Mouse (Mus musculus) embryonic facial prominence, embryonic 11.5 days (tissue): ENCODE results near the gene Slc5a5. TPM values are rescaled to one million over a fixed set of nuclear protein-coding genes. Genes with fewer than 3 reads are reported as not detected.

Experiments used
- ATAC-seq: fragments of 200-750 bp; cut with Nextera tagmentation; replicated peaks from 2 replicates; pipeline ENCODE4 v1.8.0; 2017; ENCODE audit warnings: low read depth; ENCODE audit not compliant: insufficient number of reproducible peaks, low FRiP score, low TSS enrichment
- DNase-seq: peaks from one replicate; pipeline ENCODE4 v3.0.0-alpha.2; 2015; ENCODE audit warnings: low spot score
- H3K27ac ChIP-seq: fragments of 300-500 bp; sonication (generic); replicated peaks from 2 replicates; pipeline ENCODE4 v1.5.1; 2014; ENCODE audit warnings: mild to moderate bottlenecking, low read depth, low read length, control low read depth
- H3K27me3 ChIP-seq: fragments of 300-500 bp; sonication (generic); 2 replicates; pipeline ENCODE4 v1.6.1; 2014; ENCODE audit warnings: mild to moderate bottlenecking, low read length, moderate library complexity, mixed read lengths; ENCODE audit not compliant: control insufficient read depth, insufficient read depth
- H3K36me3 ChIP-seq: fragments of 300-500 bp; sonication (generic); replicated peaks from 2 replicates; pipeline ENCODE4 v1.6.1; 2014; ENCODE audit warnings: low read depth, mild to moderate bottlenecking, low read length, moderate library complexity, mixed read lengths; ENCODE audit not compliant: control insufficient read depth, insufficient read depth
- H3K4me1 ChIP-seq: fragments of 300-500 bp; sonication (generic); 2 replicates; pipeline ENCODE4 v1.6.1; 2014; ENCODE audit warnings: low read length, mixed read lengths; ENCODE audit not compliant: control insufficient read depth, insufficient read depth
- H3K4me2 ChIP-seq: fragments of 300-500 bp; sonication (generic); 2 replicates; pipeline ENCODE4 v1.6.1; 2014; ENCODE audit warnings: low read depth, mild to moderate bottlenecking, control low read depth, low read length, moderate library complexity
- H3K4me3 ChIP-seq: fragments of 300-500 bp; sonication (generic); 2 replicates; pipeline ENCODE4 v1.5.1; 2014; ENCODE audit warnings: low read depth, low read length, control low read depth
- H3K9ac ChIP-seq: fragments of 300-500 bp; sonication (generic); replicated peaks from 2 replicates; pipeline ENCODE4 v1.6.1; 2014; ENCODE audit warnings: mild to moderate bottlenecking, control low read depth, low read length
- H3K9me3 ChIP-seq: fragments of 300-500 bp; sonication (generic); replicated peaks from 2 replicates; pipeline ENCODE4 v1.6.1; 2016; ENCODE audit warnings: mild to moderate bottlenecking, low read length, inconsistent platforms, mixed read lengths; ENCODE audit not compliant: control insufficient read depth
- WGBS: fragments of 180-500 bp; shearing (Covaris S2); extraction: QIAGEN DNeasy Blood & Tissue Kit; methylation state at CpG from one replicate; pipeline ENCODE4 v1.1.7; 2014; 5-methylcytosine and 5-hydroxymethylcytosine counted together
- polyA plus RNA-seq: library from polyadenylated mRNA; unstranded; fragments of >200 nt; fragmentation: Nextera tagmentation; extraction: Ambion mirVana; gene quantifications from 2 replicates; pipeline ENCODE4 v1.2.1, GENCODE M21; 2014

Gene Slc5a5
- polyA plus RNA-seq, 1 experiment from 2014 or later = 0.27 TPM

DNA sequence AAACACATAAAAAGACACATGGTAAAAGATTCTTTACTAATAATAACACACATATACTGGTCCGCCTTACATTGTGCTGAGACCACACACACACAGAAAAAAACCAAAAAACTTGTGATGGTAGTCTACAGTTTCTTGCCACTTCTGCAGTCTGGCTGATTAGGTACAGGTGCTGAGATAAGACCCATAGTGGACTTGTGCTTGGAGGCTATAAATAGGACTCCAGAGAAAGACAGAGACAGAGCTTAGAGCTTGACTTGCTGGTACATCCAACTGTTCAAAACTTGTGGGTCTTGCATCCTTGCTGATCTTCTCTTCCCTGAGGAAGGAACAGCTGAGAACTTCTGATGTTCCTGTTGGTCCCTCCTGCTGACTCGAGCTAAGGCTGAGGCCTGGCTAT, 15.0 kb upstream of the Slc5a5 start:
- H3K9ac ChIP-seq = no peak overlapping the region
- 87% methylated on average over 2 of the region's 2 CpGs for WGBS
- no peaks in the 10 kb centered on the region for H3K4me1 ChIP-seq
- no peaks in the 10 kb centered on the region for H3K9me3 ChIP-seq
- no peak for ATAC-seq
- H3K36me3 ChIP-seq = peaks cover 7% of the 10 kb centered on the region
- H3K27me3 ChIP-seq = no peaks in the 10 kb centered on the region
- H3K4me2 ChIP-seq = no peak overlapping the region
- H3K4me3 ChIP-seq = no peak overlapping the region
- H3K27ac ChIP-seq = no peak overlapping the region
- DNase-seq = no peak

DNA sequence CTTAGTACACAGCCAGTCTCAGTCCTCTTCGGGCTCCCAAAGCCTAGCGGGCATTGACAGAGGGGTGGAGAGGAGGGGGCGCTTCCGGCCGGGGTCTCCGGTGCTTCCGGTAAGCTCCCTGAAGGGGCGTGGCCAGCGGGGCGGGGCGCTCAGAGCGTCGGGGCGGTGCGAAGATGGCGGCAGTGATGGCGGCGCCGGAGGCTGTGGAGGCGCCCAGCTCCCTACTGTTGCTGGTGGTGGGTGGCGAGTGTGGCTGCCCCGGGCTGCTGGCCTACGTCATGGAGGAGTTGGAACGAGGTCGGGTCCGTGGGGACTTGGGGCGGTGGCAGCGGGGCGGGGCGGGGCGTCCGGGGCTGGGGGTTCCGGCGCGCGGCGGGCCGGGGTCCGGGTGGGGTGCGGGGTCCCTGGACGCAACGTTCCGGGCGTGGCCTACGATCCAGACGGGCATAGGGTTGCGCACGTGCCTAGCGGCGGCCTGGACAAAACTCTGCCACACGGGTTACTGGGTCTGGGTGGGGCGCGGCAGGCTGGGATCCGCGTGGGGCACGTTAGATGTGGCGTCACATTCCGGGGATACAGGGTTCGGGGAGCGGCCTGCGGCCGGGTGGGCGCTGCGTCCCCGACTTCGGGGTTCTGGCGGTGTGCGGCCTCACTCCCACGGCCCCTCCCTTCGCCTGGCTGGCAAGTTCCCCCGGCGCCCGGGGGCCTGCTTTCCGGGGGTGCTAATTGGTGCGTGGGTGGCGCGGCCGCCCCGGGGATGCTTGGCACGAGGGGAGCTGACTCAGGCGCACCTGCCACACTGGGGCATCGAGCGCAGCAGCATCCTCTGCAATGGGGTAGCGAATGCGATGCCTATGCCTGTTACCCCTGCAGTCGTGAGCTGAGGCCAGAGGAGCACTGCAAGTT, 13.5 kb upstream of the Slc5a5 start, which contains the start of gene Map1s:
Gene Map1s (plus strand): TSS at position 102 of the 906 bp plus-strand sequence.
- Histone ChIP-seq H3K27ac (peak within 1 kb of the TSS; percentile 86), H3K4me1 (no peaks in the 10 kb centered on the region), H3K36me3 (no peaks in the 10 kb centered on the region), H3K4me3 (peak within 1 kb of the TSS; percentile 92), H3K9ac (peak within 1 kb of the TSS; percentile 89), H3K4me2 (peak within 1 kb of the TSS; percentile 92), H3K9me3 (no peaks in the 10 kb centered on the region), H3K27me3 (no peaks in the 10 kb centered on the region)
- DNase-seq (peak; percentile 95), ATAC-seq (peak; percentile 87)
- WGBS = under 1% methylated on average over 72 of the region's 86 CpGs

DNA sequence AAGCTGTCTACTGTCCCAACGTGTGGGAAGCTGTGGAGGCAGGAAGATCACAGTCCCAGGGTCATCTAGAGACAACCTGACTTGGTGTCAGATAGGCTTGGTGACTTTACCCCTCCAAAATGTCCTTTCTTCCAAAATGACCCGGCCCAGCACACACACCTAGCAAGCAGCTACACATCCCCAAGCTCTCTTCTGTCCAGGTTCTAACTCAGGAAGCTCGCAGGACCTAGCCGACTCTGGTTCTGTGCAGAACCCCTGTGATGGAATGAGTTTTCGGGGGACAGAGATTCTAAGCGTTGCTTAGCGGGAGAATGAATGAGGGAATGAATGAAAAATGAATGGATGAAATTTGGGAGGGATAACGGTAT, 12.9 kb upstream of the Slc5a5 start:
- DNase-seq = no peak
- peak overlapping the region; percentile 89 for H3K9ac ChIP-seq
- no peaks in the 10 kb centered on the region for H3K4me1 ChIP-seq
- peak overlapping the region; percentile 38 for H3K4me2 ChIP-seq
- H3K4me3 ChIP-seq = peak overlapping the region; percentile 92
- no peak overlapping the region for H3K27ac ChIP-seq
- 21% methylated on average over 8 of the region's 8 CpGs for WGBS
- no peaks in the 10 kb centered on the region for H3K36me3 ChIP-seq
- H3K27me3 ChIP-seq = no peaks in the 10 kb centered on the region
- H3K9me3 ChIP-seq = no peaks in the 10 kb centered on the region
- ATAC-seq = peak; percentile 36; the same call in 1 of the 2 replicates

- H3K9ac ChIP-seq = no peak overlapping the region
- DNase-seq (no peak), ATAC-seq (no peak)
- H3K9me3 ChIP-seq = no peaks in the 10 kb centered on the region
- no peak overlapping the region for H3K27ac ChIP-seq
- 60% methylated on average over 4 of the region's 4 CpGs for WGBS
- no peak overlapping the region for H3K4me2 ChIP-seq
- H3K4me1 ChIP-seq = no peaks in the 10 kb centered on the region
- H3K27me3 ChIP-seq = no peaks in the 10 kb centered on the region
- H3K4me3 ChIP-seq = no peak overlapping the region
- no peaks in the 10 kb centered on the region for H3K36me3 ChIP-seq
Measured at GRCm38 (mm10) chr8:70904532-70904931, 12.0 kb upstream of the Slc5a5 start.

DNA sequence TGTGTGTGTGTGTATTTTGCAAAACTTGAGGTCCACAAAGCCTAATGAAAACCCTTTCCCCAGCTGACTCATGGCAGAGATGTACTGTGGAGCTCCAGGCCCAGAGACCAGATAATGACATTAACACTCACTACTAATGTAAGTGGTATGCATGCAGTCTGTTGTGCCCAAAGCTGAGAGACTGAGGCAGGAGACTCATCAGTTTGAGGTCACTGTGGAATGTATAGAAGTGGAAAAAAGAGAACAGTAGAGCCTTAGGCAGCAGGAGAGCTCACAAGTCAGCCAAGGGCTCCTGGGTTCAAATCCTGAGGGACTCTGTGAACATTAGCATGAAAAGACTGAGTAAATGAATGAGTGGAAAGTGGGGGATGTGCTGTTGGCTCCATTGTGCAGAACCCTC, 11.0 kb upstream of the Slc5a5 start:
- no peaks in the 10 kb centered on the region for H3K9me3 ChIP-seq
- no peak overlapping the region for H3K4me3 ChIP-seq
- DNase-seq (no peak), ATAC-seq (no peak)
- no peaks in the 10 kb centered on the region for H3K36me3 ChIP-seq
- H3K4me2 ChIP-seq = no peak overlapping the region
- no peak overlapping the region for H3K27ac ChIP-seq
- no peak overlapping the region for H3K9ac ChIP-seq
- no peaks in the 10 kb centered on the region for H3K4me1 ChIP-seq
- no peaks in the 10 kb centered on the region for H3K27me3 ChIP-seq

DNA sequence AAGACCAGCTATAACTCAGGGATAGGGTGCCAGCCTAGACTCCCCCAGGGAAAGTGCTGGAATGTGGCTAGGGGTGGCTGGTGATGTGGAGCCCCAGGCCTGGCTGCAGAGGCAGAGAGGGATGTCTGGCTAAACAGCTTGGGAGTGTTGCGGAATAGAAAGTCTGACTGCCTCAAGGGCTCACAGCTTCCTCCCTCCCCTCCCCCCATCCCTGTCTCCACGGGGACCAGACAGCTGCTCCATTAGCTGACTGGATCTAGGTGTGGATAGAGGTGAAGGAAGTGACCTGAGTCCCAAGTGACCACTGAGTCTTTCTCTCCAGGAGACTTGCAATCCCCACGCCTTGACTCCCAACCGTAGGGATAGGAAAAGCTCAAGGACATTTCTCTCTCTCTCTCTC, 10.6 kb upstream of the Slc5a5 start:
- H3K9ac ChIP-seq = no peak overlapping the region
- no peak for ATAC-seq

DNA sequence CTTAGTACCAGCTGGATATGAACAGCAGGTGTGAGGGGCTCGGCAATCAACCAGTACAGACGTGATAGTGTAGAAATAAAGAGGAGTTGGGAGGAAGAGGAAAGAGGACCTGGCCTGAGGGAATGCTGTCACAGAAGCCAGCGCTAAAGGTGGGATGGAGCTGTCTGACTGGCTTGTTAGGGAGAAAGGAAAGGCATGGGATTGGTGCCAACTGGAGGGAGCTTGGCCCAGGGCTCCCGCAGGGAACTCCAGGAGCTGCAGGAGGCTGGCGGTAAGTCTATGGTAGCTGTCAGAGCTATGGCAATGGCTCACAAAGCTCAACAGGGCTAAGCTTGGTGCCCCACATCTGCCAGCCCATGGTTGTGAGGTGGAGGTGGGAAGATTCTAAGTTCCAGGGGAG, 9.7 kb upstream of the Slc5a5 start:
- Histone ChIP-seq H3K27me3 (no peaks in the 10 kb centered on the region), H3K4me3 (no peak overlapping the region), H3K4me2 (no peak overlapping the region), H3K4me1 (no peaks in the 10 kb centered on the region), H3K27ac (no peak overlapping the region), H3K9me3 (no peaks in the 10 kb centered on the region), H3K9ac (no peak overlapping the region), H3K36me3 (no peaks in the 10 kb centered on the region)
- WGBS = 40% methylated on average over 5 of the region's 5 CpGs
- ATAC-seq (no peak), DNase-seq (no peak)

More for the DNA sequence above, 10.6 kb upstream of the Slc5a5 start:
- H3K9me3 ChIP-seq = no peaks in the 10 kb centered on the region
- no peak overlapping the region for H3K27ac ChIP-seq
- DNase-seq = no peak
- H3K36me3 ChIP-seq = no peaks in the 10 kb centered on the region
- no peak overlapping the region for H3K4me3 ChIP-seq
- WGBS = 33% methylated on average over 4 of the region's 4 CpGs
- no peaks in the 10 kb centered on the region for H3K4me1 ChIP-seq
- H3K4me2 ChIP-seq = no peak overlapping the region
- H3K27me3 ChIP-seq = no peaks in the 10 kb centered on the region

GRCm38 (mm10) chr8:70900872-70901387, 8.4 kb upstream of the Slc5a5 start:
- Histone ChIP-seq H3K36me3 (no peaks in the 10 kb centered on the region), H3K4me3 (no peak overlapping the region), H3K9me3 (no peaks in the 10 kb centered on the region), H3K9ac (no peak overlapping the region), H3K27me3 (no peaks in the 10 kb centered on the region), H3K4me2 (no peak overlapping the region), H3K27ac (no peak overlapping the region), H3K4me1 (no peaks in the 10 kb centered on the region)
- WGBS = 89% methylated on average over 2 of the region's 2 CpGs
- no peak for ATAC-seq
- no peak for DNase-seq
